Mouse (Mus musculus) CD4-positive, CD25-positive, alpha-beta regulatory T cell, adult 4 months (primary cell): ENCODE measurements at regions not wholly inside any gene's neighbourhood (a gene's known extent, or its start where the extent isn't known, plus 50 kb on each side); places are given as distances from the start of the nearest gene placed in this dataset.
"Not testable (repeated sequence)": the region's sequence is repeated elsewhere in the genome, so short reads cannot be mapped to it uniquely, and the experiment has no call there.

Source experiments
- ATAC-seq: one replicate; pipeline ENCODE4 v1.8.0; 2017

DNA sequence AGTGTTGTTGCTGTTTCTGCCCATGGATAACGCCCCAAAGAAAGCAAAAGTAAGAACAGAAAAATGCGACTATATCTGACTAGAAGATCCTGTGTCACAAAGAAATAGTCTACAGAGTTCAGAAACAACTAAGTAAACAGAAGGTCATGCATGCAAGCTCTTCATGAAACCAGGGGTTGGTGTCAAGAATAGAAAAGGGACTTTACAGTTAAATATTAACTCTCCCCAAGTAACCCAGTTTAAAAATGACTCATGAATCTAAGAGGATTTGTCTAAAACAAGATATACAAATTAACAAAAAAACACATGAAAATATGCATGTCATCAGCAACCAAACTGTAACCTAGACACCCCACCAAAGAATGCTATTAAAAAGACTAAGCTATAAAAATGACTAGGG is 381.4 kb upstream of the Ptger4 start:
- peak; percentile 41 for ATAC-seq

DNA sequence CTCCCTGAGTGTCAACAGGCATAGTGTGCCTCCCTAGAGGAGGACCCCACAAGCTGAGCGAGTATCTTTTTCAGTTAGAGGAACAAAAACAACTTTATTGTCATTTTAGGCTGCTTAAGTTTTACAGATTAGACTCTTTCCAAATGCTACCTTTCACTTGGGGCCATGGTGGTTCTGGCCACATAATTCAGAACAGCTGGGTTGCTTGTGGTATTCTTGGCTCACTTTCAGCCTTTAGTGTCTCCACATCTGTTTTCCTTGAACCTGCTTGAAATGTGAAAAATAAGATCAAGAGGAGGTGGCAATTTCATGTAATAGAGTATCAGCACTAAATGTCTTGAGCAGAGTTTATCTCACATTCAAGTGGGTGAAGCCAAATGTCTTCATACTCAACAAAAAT is 402.7 kb upstream of the Ptger4 start:
- ATAC-seq = no peak

DNA sequence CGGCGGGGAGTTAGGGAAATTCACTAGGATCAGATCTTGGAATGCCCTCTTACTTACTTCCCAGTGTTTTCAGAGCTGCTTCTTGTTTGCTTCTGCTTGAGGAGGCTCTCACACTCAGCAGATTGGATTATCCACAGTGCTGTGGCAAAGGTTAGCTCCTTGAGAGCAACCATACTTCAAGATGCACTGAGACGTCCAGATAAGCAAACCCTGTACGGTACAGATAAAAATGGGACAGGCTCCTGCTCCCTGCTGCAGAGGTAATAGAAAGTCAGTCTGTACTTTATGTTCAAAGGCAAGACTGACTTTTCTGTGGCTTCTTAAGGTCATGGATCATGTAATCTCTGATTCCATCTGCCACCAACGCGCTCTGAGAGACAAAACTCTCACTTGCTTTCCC is 414.8 kb upstream of the Ptger4 start:
- ATAC-seq = no peak

DNA sequence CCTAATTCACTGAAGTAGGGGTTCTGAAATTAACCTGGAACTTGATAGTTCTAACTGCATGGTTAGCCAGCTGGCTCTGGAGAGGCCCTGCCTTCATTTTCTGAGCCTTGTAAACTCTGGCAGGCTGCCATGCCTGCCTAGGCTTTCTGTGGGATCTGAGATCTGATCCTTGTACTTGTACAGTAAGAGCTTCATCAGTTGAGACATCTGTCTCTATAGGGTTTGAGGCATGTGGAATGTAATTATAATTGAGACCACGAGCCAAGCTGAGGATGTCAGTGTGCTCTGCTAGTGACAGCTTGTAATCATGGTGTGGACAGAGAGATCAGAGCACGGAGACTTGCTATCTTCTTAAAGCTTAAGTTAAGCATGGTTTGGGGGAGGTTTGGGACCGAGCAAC is 416.8 kb upstream of the Ptger4 start:
- no peak for ATAC-seq

DNA sequence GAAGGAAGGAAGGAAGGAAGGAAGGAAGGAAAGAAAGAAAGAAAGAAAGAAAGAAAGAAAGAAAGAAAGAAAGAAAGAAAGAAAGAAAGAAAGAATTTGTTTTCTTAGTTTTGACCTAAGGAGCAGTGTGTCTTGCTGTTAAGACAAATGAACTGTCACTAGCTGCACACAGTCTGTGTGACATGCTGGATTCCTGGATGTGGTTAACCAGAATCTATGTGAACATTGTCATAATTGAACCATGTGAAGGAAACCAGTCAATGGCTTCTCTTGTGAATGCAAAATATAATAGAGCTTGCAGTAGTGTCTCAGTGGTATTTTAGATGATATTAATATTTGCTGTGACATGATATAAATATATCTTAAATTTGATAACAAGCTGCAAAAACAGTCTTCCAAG is 427.8 kb upstream of the Ptger4 start:
- ATAC-seq = peak; percentile 78

DNA sequence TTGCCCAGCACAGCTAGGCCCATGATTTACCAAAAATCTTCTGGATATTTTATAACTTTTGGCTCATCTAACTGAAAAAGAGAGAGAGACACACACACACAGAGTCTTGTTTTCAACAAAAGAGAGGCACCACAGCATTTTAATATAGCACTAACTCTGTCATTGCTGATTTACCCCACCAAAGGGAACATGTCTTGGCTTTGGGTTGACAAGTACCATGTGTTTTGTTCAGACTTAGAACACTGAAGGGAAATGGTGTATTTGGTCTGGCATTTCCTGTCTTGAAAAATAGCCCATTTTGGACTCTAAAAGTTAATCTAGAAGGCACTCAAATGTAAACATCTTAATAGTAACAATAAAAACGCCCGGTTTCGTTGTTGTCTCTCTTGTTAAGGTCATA is 432.7 kb upstream of the Ptger4 start:
- ATAC-seq = no peak

DNA sequence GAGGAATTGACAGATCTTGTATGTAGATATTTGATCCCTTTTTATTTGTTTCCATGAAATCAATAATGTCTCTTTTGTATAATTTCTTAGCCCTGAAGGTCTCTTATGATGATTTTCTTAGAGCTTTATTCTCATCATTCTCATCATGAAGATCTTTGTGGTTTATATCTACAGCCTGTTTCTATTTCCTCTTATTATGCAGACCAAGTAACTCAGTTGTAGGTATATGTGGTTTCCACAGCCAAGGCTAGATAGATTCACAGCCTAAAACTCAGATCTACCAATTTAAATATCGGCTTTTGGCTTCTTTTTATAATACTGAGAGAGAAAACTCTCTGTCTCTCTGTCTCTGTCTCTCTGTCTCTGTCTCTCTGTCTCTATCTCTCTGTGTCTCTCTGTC is 449.8 kb upstream of the Ptger4 start:
- ATAC-seq = peak; percentile 73

DNA sequence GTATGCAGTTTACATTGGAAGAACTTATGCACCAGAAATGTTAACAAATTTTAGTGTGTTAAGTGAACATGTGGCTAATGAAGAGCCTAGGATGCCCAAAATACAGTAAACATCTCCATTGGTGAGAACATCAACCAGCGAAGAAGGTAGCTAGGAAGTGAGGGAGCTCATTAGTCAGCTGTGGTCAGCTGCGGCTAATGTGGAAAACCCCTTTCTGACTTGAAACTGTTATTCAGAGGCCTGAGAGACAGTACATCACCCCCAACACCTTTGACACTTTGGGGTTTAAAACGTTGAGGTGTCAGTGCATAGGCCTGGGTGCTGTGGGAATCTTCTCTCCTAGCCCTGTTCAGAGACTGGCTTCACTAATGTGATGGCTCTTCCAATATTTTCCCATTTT is 451.0 kb upstream of the Ptger4 start:
- peak; percentile 86 for ATAC-seq

DNA sequence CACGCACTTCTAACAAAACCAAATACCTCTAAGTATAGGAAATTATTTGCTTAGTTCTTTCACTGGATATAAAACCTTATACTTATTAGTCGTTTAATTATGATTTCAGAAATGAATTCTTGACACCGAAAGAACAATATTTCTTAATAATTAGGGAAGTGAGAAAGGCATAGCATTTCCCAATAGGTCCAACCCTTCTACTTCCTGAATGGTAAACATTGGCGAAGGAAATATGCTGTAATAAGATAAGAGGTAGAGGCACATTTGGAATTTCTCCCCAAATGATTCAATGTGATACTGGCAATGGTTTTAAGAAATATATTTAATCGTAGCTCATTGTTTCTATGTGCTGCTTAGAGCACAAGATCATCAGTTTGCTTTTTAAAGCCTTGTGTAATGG is 464.5 kb upstream of the Ptger4 start:
- ATAC-seq = no peak

DNA sequence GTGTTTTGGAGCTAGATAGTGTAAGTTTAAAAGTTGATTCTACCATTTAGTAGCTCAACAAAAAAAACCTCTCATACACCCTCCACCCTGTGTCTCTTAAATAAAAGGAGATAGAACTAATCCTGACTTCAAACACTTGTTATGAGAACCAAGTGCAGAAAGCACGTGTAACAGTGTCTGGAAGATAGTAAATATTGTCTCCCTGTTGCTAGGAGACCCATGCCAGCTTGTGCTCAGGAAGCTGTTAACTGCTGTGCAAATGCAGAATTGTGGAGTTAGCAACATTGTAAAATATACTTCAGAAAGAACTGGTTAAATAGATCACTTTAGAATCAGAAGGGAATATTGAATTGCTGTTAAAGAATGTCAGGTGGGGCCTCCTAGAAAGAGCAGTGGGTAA is 496.7 kb upstream of the Ptger4 start:
- peak; percentile 96 for ATAC-seq

DNA sequence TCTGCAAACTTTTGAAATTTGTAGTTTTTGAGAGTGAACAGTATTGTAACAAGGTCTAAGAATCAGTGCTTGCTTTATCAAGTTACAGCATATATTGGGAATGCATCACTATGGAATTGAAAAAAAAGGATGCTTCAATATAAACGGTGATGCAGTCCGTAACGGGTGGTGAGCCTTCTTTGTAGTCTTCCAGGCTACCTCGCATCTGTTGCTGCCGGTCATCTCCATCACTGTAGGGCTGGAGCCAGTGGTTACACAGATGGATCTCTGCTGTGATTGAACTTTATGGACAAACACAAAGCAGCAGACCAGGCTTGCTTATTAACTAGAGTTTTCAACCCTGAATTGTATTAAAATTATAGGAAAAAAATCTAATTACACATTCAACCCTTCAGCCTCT is 499.9 kb upstream of the Ptger4 start:
- no peak for ATAC-seq

DNA sequence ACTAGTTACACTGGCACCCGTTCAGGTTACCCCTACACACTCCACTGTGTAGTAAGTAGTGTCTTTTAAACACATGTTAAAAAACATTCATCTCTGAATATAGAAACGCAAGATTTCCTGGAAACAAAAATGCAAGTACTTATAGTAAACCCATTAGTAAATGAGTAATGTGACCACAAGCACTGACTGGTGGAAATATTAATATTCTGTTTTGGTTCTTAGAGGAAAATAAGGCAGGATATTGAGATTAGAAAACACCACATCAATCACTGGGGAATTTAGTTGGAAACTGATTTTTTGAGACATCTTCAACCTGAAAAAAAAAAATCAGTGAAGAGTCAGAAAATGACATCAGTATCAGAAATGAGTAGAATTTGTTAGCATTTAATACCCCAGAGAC is 514.7 kb upstream of the Ptger4 start:
- ATAC-seq = peak; percentile 53

DNA sequence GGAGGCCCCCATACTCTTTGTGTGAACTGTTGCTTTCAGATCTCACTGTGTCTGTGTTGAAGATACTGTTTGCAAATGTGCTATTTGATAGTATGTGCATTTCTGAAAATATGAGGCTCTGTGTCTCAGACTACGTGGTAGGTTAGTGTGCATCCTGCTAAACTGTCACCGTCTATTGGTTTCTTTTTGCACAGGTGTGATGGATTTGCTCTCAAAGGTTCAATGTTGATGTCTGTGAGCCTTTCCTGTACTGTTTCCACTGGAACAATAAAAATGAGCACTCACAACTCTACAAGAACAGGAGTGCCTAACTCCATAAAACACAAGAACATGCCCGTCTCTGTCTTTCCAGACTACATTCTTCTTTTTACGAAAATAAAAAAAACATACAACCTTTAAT is 518.2 kb upstream of the Ptger4 start:
- peak; percentile 42 for ATAC-seq

DNA sequence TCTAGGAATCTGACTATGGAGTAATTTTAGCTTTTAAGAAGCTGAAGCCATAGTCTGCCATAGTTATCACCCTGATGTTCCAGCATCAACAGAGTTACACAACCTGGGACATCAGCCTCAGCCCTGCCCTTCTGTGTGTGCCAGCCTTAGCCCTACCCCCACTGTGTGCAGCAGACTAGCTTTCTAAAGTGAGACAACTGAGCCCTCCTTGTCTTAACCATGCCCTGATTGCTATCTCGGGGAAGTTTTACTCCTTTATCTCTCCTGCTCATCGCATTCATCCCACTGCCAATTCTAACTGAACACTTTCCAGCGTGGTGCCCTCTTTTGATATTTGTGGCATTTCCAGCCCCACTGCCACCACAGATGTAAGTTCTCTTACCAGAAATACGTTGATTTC is 522.5 kb upstream of the Dab2 start:
- peak; percentile 84 for ATAC-seq

DNA sequence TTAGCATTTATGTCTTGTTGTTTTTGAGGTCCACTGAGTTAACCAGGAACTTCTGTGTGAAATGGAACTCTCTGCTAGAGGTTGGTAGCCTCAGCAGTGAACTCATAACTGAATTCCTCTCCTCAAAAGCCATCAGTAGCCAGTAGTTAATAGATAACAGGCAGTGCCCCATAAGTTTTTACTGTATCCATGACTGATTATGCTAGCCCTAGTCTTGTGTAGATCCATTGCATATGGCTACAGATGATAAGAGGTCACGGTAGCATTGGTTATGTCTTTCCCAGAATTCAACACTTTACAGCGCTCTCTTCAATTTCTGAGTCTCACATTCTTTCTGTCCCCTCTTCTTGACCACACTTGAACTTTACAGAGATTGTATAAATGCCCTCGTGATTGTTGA is 499.7 kb upstream of the Dab2 start:
- no peak for ATAC-seq

DNA sequence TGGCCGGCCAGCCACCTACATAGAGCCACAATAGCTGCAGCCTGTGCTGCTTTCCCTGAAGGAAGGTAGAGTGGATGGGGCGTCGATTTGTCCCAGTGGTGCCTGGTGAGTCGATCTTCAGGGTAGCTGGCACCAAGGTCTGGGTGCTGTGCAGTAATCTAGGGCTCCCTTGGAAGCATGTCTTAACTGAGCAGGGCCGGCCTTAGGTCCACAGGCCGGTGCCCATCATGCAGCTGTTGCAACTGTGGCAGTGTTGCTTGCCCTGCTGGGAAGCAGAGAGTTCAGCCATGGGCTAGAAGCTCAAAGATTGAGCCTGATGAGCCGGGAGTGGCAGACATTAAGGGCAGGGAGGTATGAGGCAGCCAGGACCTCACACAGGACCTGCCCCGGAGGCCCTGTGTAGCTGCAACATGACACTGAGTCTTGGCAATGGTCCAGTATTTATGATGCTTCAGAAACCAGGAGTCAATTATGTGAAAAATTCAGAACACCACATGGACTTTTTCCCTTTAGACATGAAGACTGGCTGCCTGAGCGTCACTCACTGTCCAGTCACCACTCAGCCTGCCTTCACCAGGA is 488.3 kb upstream of the Dab2 start:
- no peak for ATAC-seq

DNA sequence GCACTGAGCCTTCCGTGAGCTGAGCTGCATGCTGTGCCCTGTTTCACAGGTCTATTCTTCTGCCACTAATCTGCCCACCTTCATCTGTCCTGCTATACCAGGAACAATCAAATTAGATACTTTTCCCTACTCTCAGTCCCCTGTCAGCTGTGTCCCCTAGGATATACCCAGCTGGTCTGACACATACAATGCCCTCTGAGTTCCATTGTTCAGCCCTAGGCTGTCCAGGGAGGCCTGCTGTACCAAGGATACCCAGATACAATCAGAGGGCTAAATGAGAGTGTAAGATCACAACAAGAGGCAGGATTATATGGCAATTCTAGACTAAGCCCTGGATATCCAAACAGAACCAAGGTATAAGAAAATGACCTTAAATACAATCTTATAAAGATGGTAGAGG is 487.6 kb upstream of the Dab2 start:
- ATAC-seq = no peak

DNA sequence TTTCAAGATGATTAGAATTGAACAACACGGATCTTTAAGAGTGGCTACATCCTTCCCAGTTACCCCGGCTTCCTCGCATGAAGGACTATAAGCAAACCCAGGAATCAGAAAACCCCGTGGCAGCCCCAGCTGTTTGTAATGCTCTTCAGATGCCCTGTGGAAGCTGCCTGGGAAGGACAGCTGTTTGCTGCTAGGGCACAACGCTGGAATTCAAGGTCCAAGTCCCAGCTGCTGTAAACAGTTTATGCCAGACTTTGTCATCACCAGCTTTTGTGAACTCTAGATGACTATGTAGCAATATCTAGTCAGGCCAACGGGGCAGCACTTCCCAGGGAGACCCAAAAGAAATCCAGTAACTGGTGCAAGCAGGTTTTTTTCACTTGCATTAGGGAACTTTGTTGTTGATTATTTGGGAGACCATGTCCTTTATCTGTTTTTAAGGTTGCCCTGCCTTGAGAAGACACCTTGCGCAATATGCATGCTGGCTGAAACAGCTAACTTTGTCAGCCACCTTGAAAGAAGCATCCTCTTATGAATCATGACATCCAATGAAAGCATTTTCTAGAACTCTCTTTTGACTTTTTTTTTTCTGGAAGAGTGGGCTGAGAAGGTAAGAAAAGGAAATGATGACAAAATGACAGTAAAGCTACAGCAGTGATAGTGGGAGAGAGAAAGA is 481.5 kb upstream of the Dab2 start:
- no peak for ATAC-seq

DNA sequence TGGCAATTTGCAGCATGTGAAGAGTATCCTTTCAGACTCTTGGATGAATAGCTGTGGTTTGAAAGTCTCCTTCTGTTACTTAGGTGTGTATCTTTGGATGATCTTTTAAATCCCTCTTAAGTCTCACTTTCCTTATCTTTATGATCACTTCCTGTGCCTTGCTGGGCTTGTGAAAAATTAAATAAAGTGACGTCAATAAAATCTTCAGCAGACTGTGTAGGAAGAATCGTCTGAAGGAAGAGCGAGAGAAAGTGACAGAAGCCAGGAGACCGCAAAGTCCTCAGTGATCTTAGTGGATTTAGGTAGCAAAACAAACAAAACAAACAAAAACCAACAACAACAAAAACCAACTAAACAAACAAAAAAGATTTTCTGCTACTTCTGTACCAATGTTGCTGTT is 459.6 kb upstream of the Dab2 start:
- peak; percentile 84 for ATAC-seq

DNA sequence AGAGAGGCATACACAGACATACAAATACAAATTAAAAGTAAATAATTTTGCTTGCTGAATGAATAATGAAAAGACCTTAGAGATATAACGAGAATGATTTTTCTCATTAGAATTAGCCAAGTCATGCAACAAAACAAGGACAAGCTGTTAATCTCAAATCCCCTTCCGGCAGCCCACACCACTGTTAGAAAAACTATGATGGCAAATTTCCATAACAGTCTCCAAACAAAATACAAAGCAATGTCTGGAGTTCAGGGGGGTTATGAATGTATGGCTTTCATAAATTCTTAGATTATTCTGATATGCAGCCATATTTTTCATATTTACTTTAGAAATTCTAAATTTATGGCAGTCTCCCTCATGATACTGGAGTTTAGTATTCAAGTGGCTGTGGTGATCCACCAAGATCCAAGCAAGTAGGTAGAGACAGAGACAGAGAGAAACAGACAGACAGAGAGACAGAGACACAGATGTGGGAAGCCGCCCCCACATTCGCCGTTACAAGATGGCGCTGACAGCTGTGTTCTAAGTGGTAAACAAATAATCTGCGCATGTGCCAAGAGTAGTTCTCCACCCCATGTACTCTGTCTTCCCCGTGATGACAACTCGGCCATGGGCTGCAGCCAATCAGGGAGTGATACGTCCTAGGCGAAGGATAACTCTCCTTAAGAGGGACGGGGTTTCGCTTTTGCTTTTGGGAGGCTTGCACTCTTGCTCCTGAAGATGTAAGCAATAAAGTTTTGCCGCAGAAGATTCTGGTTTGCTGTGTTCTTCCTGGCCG is 458.0 kb upstream of the Dab2 start:
- not testable (repeated sequence) for ATAC-seq

DNA sequence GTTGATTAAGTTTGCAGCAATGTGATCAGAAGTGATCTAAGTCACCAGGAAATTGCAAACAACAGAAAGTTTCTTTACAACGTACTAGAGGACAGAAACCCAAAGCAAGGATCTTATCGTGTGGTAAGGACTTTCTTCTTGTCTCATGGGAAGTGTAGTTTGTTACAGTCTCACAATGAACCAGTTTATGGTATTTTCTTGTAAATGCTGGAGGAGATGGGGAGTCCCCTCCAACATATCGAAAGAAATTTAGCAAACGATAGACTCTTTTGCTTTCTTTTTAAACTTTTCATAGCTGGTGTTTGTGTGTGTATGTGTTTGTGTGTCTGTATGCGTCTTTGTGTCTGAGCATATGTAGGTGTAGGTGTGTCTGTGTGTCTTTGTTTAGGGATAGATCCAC is 453.0 kb upstream of the Dab2 start:
- peak; percentile 70 for ATAC-seq

DNA sequence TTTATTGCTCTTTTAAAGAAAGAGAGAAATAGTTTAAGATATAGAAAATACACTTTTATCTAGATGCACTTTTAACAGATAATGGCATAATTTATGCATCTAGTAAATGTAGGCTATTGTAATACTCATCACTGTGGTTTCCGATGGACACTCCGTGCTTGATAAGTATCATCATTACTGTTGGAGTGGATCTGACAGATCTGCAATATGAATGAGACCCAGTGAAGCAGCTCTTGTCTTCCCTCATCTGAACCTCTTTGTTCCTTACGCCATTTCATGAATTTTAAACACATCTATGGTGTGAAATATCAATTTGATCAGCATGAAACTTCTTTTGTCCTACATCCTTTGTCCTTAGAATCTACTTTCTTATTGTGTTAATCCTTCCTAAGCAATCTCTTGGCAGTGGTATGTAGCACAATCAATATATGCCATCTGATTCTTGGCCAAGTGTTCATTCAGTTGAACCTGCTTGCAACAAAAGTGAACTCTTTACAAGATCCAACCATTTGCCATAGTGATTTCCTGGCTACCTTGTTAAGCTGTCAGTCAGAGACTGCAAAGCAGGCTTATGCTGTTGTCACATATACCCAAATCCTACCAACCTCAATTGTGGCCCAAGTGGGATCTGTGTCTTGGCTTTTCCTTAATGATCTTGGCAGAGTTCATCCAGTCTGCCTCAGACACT is 452.0 kb upstream of the Dab2 start:
- ATAC-seq = no peak

DNA sequence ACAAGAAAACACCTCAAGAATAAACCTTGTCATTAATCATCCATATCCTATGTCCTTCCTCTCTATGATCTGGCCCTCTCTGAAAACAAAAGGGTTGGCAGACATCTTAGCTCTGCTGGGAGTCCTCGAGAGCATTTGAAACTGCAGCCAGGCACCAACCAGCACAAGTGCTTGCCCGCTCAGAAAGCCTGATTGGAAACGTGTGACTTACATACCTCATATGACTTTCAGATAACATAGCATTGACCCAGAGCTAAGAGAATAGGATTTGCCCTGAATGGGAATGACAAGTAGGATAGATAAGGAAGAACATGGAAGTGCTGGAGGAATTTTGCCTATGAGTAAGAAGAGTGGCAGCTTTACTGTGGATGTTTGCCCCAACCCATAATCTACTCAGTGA is 447.1 kb upstream of the Dab2 start:
- no peak for ATAC-seq

DNA sequence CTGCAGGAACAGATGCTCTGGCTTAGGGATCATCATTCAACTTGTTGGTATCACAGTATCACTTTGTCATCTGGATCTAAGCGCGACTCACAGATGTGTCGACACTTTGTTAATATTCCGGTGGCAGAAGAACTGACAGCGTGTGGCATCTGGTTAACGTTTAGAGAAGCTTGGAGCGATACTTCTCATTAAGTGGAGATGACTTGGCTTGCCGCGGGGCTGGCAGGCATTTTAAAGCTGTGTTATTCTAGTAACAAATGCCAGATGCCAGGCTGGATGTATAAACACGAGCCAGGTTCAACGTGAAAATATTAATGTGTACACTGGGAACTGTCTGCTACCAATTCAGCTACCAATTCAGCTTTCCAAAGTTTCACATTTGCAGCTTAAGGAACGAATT is 430.3 kb upstream of the Dab2 start:
- no peak for ATAC-seq
